Mouse (Mus musculus) MEL (cell line): ENCODE measurements around the gene Cgnl1. TPM values are rescaled to one million over a fixed set of nuclear protein-coding genes. Genes with fewer than 3 reads are reported as not detected.
A peak's percentile ranks its signal among the peaks of the same experiment; 100 is the strongest.

ENCODE experiments used
- DNase-seq: peaks from one replicate; pipeline ENCODE4 v3.0.0; 2011; ENCODE audit warnings: low read depth, low spot score
- H3K27ac ChIP-seq: 2 replicates; pipeline ENCODE4 v1.5.1; 2012; ENCODE audit warnings: low read depth, mild to moderate bottlenecking, control low read depth, low read length, moderate library complexity; ENCODE audit not compliant: control insufficient read depth
- H3K27me3 ChIP-seq, 2 experiments: fragments of 150-350 bp in 1 of 2; sonication (generic) in 1 of 2; 2 replicates each; pipeline ENCODE4 v1.6.1; 2012; ENCODE audit warnings: low read length in 2 of 2, mild to moderate bottlenecking in 2 of 2, improper control_type of control experiment in 1 of 2, moderate library complexity in 1 of 2; ENCODE audit not compliant: insufficient read depth in 2 of 2, control insufficient read depth in 1 of 2
- H3K36me3 ChIP-seq, 2 experiments: 2 replicates each; pipeline ENCODE4 v1.6.1; 2012 to 2014; ENCODE audit warnings: low read length in 2 of 2, improper control_type of control experiment in 1 of 2, inconsistent platforms in 1 of 2, mild to moderate bottlenecking in 1 of 2; ENCODE audit not compliant: insufficient read depth in 2 of 2, control insufficient read depth in 1 of 2
- H3K4me1 ChIP-seq, 2 experiments: fragments of 150-350 bp in 1 of 2; sonication (generic) in 1 of 2; 2 replicates each; pipeline ENCODE4 v1.6.1; 2012; ENCODE audit warnings: low read length in 2 of 2, improper control_type of control experiment in 1 of 2, mild to moderate bottlenecking in 1 of 2; ENCODE audit not compliant: insufficient read depth in 2 of 2, control insufficient read depth in 1 of 2
- H3K4me3 ChIP-seq, 2 experiments: fragments of 150-350 bp in 1 of 2; sonication (generic) in 1 of 2; 2 replicates each; pipeline ENCODE4 v1.5.1; 2012; ENCODE audit warnings: low read depth in 2 of 2, low read length in 2 of 2, mild to moderate bottlenecking in 2 of 2, moderate library complexity in 2 of 2, control low read depth in 1 of 2, improper control_type of control experiment in 1 of 2; ENCODE audit not compliant: control insufficient read depth in 1 of 2, insufficient read depth in 1 of 2
- H3K79me2 ChIP-seq: 2 replicates; pipeline ENCODE4 v1.6.1; 2012; ENCODE audit warnings: mild to moderate bottlenecking, low read length, moderate library complexity; ENCODE audit not compliant: control insufficient read depth, poor library complexity, insufficient read depth
- H3K9ac ChIP-seq: 2 replicates; pipeline ENCODE4 v1.6.1; 2012; ENCODE audit warnings: low read depth, mild to moderate bottlenecking, control low read depth, low read length, moderate library complexity; ENCODE audit not compliant: control insufficient read depth, poor library complexity, severe bottlenecking
- H3K9me3 ChIP-seq: fragments of 150-350 bp; sonication (generic); replicated peaks from 2 replicates; pipeline ENCODE4 v1.6.1; 2012; ENCODE audit warnings: mild to moderate bottlenecking, low read length, improper control_type of control experiment, moderate library complexity; ENCODE audit not compliant: insufficient read depth
- BHLHE40 ChIP-seq: IDR thresholded peaks from 2 replicates; pipeline ENCODE4 v1.6.1; 2012; ENCODE audit warnings: low read depth, mild to moderate bottlenecking, inconsistent platforms, low read length, improper control_type of control experiment, borderline replicate concordance
- CTCF ChIP-seq, 3 experiments: IDR thresholded peaks in 2 of 3; conservative IDR thresholded peaks in 1 of 3; 2 replicates each; pipeline ENCODE4 v1.5.1; 2011 to 2012; ENCODE audit warnings: low read length in 3 of 3, low read depth in 2 of 3, mild to moderate bottlenecking in 2 of 3, improper control_type of control experiment in 1 of 3, inconsistent platforms in 1 of 3, mixed read lengths in 1 of 3, moderate library complexity in 1 of 3; ENCODE audit not compliant: control insufficient read depth in 1 of 3, insufficient read depth in 1 of 3, poor library complexity in 1 of 3, severe bottlenecking in 1 of 3
- MAFK ChIP-seq: IDR thresholded peaks from 2 replicates; pipeline ENCODE4 v1.6.1; 2011; ENCODE audit warnings: low read depth, mild to moderate bottlenecking, low read length, improper control_type of control experiment, borderline replicate concordance
- MXI1 ChIP-seq: IDR thresholded peaks from 2 replicates; pipeline ENCODE4 v1.6.1; 2011; ENCODE audit warnings: mild to moderate bottlenecking, low read depth, low read length, improper control_type of control experiment
- MYC ChIP-seq: IDR thresholded peaks from 2 replicates; pipeline ENCODE4 v1.6.1; 2011; ENCODE audit warnings: low read depth, mild to moderate bottlenecking, low read length, improper control_type of control experiment, moderate library complexity
- POLR2A ChIP-seq, 2 experiments: IDR thresholded peaks; 2 replicates each; pipeline ENCODE4 v1.6.1; 2011 to 2012; ENCODE audit warnings: low read length in 2 of 2, mild to moderate bottlenecking in 2 of 2, control low read depth in 1 of 2, improper control_type of control experiment in 1 of 2, low read depth in 1 of 2, moderate library complexity in 1 of 2; ENCODE audit not compliant: control insufficient read depth in 1 of 2, insufficient read depth in 1 of 2, poor library complexity in 1 of 2
- POLR2AphosphoS2 ChIP-seq: IDR thresholded peaks from 2 replicates; pipeline ENCODE4 v1.6.1; 2011; ENCODE audit warnings: low read length, improper control_type of control experiment
- POLR2AphosphoS5 ChIP-seq: IDR thresholded peaks from 2 replicates; pipeline ENCODE4 v1.6.1; 2012; ENCODE audit warnings: low read depth, borderline replicate concordance, mild to moderate bottlenecking, inconsistent platforms, low read length, moderate library complexity, mixed read lengths
- RAD21 ChIP-seq: IDR thresholded peaks from 2 replicates; pipeline ENCODE4 v1.6.1; 2011; ENCODE audit warnings: mild to moderate bottlenecking, low read depth, low read length, improper control_type of control experiment
- SIN3A ChIP-seq: IDR thresholded peaks from 2 replicates; pipeline ENCODE4 v1.6.1; 2012; ENCODE audit warnings: low read length, improper control_type of control experiment, inconsistent platforms
- SMC3 ChIP-seq: IDR thresholded peaks from 2 replicates; pipeline ENCODE4 v1.6.1; 2011; ENCODE audit warnings: low read depth, low read length, improper control_type of control experiment
- TBP ChIP-seq: IDR thresholded peaks from 2 replicates; pipeline ENCODE4 v1.8.0; 2011; ENCODE audit warnings: low read depth, low read length, improper control_type of control experiment
- UBTF ChIP-seq: IDR thresholded peaks from 2 replicates; pipeline ENCODE4 v1.6.1; 2012; ENCODE audit warnings: low read depth, mild to moderate bottlenecking, inconsistent platforms, low read length, improper control_type of control experiment, moderate library complexity, borderline replicate concordance; ENCODE audit not compliant: insufficient read depth
- USF2 ChIP-seq, 2 experiments: IDR thresholded peaks; 2 replicates each; pipeline ENCODE4 v1.6.1; 2011 to 2012; ENCODE audit warnings: improper control_type of control experiment in 2 of 2, low read length in 2 of 2, borderline replicate concordance in 1 of 2, inconsistent platforms in 1 of 2, low read depth in 1 of 2, mild to moderate bottlenecking in 1 of 2; ENCODE audit not compliant: insufficient read depth in 1 of 2
- ZC3H11A ChIP-seq: IDR thresholded peaks from 2 replicates; pipeline ENCODE4 v1.6.1; 2012; ENCODE audit warnings: low read depth, mild to moderate bottlenecking, inconsistent platforms, low read length, improper control_type of control experiment
- ZMIZ1 ChIP-seq: IDR thresholded peaks from 2 replicates; pipeline ENCODE4 v1.6.1; 2012; ENCODE audit warnings: low read depth, mild to moderate bottlenecking, inconsistent platforms, low read length, improper control_type of control experiment, moderate library complexity
- ZNF384 ChIP-seq: IDR thresholded peaks from 2 replicates; pipeline ENCODE4 v1.6.1; 2012; ENCODE audit warnings: low read depth, mild to moderate bottlenecking, inconsistent platforms, low read length, improper control_type of control experiment
- polyA plus RNA-seq, 2 experiments: library from polyadenylated mRNA; stranded (reverse) in 1 of 2; unstranded in 1 of 2; fragments of >175 nt in 1 of 2; fragments of >200 nt in 1 of 2; gene quantifications; 2 replicates each; pipeline versions ENCODE4 v1.2.1 to v1.2.4; 2012; ENCODE audit warnings: low replicate concordance in 2 of 2, low read depth in 1 of 2; ENCODE audit not compliant: insufficient read length in 2 of 2, insufficient read depth in 1 of 2, missing spikeins in 1 of 2
- total RNA-seq: library from RNA; depleted of rRNA; stranded (reverse); fragments of 300-350 nt; gene quantifications from 2 replicates; pipeline ENCODE4 v1.2.3, GENCODE M21; 2012

Cgnl1 gene
- total and polyA plus RNA-seq, 3 experiments: 0.19 to 0.70 TPM; not detected in 1

DNA sequence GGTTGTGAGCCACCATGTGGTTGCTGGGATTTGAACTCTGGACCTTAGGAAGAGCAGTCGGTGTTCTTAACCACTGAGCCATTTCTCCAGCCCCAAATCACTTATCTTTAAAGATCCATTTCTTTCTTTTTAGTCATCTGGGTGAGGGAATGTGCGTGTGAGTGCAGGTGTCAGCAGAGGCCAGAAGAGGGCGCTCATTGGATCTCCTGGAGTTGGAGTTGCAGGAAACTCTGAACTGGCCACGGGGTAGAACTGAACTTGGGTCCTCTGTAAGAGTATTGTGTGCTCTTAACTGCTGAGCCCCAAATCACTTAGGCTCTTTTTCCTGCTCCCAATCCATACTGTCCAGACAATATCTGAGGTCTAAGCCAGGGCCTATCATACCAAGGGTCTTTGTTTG, 127.8 kb downstream of the Cgnl1 start:
- no peaks in the 10 kb centered on the region for H3K4me1 ChIP-seq
- TF ChIP-seq POLR2A (IDR thresholded peaks at IDR 0.05; ENCODE audit: control insufficient read depth in 1 of 2, insufficient read depth in 1 of 2, low read depth in 1 of 2, low read length in 2 of 2, poor library complexity in 1 of 2) (no peak), SIN3A (no peak), ZC3H11A (no peak), CTCF (IDR thresholded peaks at IDR 0.05 in 2 of 3, conservative IDR thresholded peaks at IDR 0.05 in 1 of 3; ENCODE audit: control insufficient read depth in 1 of 3, insufficient read depth in 1 of 3, low read depth in 2 of 3, low read length in 3 of 3, poor library complexity in 1 of 3, severe bottlenecking in 1 of 3) (peak in 1 of 3 experiments; percentile 24; a peak in 2 of 6 replicates), BHLHE40 (no peak)
- no peaks in the 10 kb centered on the region for H3K9me3 ChIP-seq
- H3K27ac ChIP-seq: no peak overlapping the region
- H3K79me2 ChIP-seq: no peaks in the 10 kb centered on the region
- no peaks in the 10 kb centered on the region for H3K36me3 ChIP-seq
- H3K9ac ChIP-seq: no peak overlapping the region
- H3K27me3 ChIP-seq: no peaks in the 10 kb centered on the region; a peak in 1 of 4 replicates
- H3K4me3 ChIP-seq: no peak overlapping the region
- DNase-seq: peak; percentile 7

DNA sequence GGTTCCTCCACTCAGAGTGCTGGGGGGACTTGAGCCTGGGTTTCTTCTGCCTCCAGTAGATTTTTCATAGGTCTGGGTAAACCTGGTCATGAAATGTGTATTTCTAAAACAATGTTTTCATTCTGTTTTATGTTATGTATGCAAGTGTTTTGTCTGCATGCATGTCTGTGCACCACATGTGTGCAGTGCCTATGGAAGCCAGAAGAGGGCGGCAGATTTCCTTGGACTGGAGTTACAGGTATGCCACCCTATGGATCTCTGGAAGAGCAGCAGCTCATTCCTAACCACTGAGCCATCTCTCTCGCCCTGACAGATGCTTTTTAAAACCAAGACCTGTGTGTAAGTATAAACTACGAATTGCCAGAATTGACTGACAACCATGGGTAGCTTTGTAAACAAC, 129.1 kb downstream of the Cgnl1 start:
- Histone ChIP-seq H3K79me2 (no peaks in the 10 kb centered on the region), H3K9ac (no peak overlapping the region), H3K36me3 (no peaks in the 10 kb centered on the region), H3K4me1 (no peaks in the 10 kb centered on the region)
- TF ChIP-seq ZNF384 (no peak), TBP (no peak), MAFK (no peak), ZMIZ1 (no peak), POLR2AphosphoS5 (no peak), USF2 (IDR thresholded peaks at IDR 0.05; ENCODE audit: borderline replicate concordance in 1 of 2, insufficient read depth in 1 of 2, low read depth in 1 of 2, low read length in 2 of 2) (no peak), CTCF (IDR thresholded peaks at IDR 0.05 in 2 of 3, conservative IDR thresholded peaks at IDR 0.05 in 1 of 3; ENCODE audit: control insufficient read depth in 1 of 3, insufficient read depth in 1 of 3, low read depth in 2 of 3, low read length in 3 of 3, poor library complexity in 1 of 3, severe bottlenecking in 1 of 3) (peak; percentile 36 to 43 (median 40); a peak in 5 of 6 replicates), POLR2AphosphoS2 (no peak), UBTF (no peak), MYC (no peak), MXI1 (no peak), RAD21 (peak; percentile 24), SMC3 (no peak)
- TF ChIP-seq, all 39 proteins: peak for 2
- Histone ChIP-seq H3K27me3 (peaks cover 0 to 2% of the 10 kb centered on the region in 2 experiments; a peak in 2 of 4 replicates), H3K9me3 (no peaks in the 10 kb centered on the region), H3K4me3 (no peak overlapping the region), H3K27ac (no peak overlapping the region)
- peak; percentile 17 for DNase-seq
